22 mouse cellular contexts compared by ENCODE assay signal in genomic region chr17:56092794-56093193, GRCm38 (mm10). TPM values are rescaled to one million over a fixed set of nuclear protein-coding genes. Genes with fewer than 3 reads are reported as not detected.
A peak's percentile ranks its signal among the peaks of the same experiment; 100 is the strongest.
DNase-seq lines count a peak whose midpoint lies in the region; ATAC-seq and TF ChIP-seq lines count a peak whose summit lies in the region.
"Had no signal": no experiment of that assay in that cellular context is flagged by ENCODE, and none has a peak within 500 bp of the region (broad histone marks: within the 10 kb centered on the region; RNA-seq: fewer than 3 reads in every experiment).

No protein-coding gene starts in this region.

- no peak overlapping the region for H3K4me2 ChIP-seq in forebrain, embryonic 11.5 days (ENCODE audit: low read depth, low read length, severe bottlenecking)
- no peak overlapping the region for H3K4me2 ChIP-seq in forebrain, embryonic 12.5 days
- no peak overlapping the region for H3K4me2 ChIP-seq in liver, embryonic 12.5 days
- H3K4me2 ChIP-seq in embryonic facial prominence, embryonic 14.5 days (ENCODE audit: low read depth, low read length) = no peak overlapping the region
- no peak overlapping the region for H3K4me2 ChIP-seq in stomach, postnatal 0 days (replicated peaks; ENCODE audit: low read depth)
- H3K4me2 ChIP-seq: hindbrain, embryonic 13.5 days; limb, embryonic 15.5 days had no signal

- no peak for TF ChIP-seq EP300 in stomach, postnatal 0 days (optimal IDR thresholded peaks at IDR 0.05)

- no peaks in the 10 kb centered on the region for H3K27me3 ChIP-seq in forebrain, embryonic 11.5 days (ENCODE audit: control insufficient read depth, insufficient read depth, low read length)
- H3K27me3 ChIP-seq in forebrain, embryonic 12.5 days = no peaks in the 10 kb centered on the region
- H3K27me3 ChIP-seq in liver, embryonic 12.5 days (replicated peaks) = no peaks in the 10 kb centered on the region
- no peaks in the 10 kb centered on the region for H3K27me3 ChIP-seq in embryonic facial prominence, embryonic 14.5 days (replicated peaks; ENCODE audit: control insufficient read depth, insufficient read depth, low read length)
- H3K27me3 ChIP-seq in stomach, postnatal 0 days (ENCODE audit: control insufficient read depth, insufficient read depth, low read length) = no peaks in the 10 kb centered on the region
- H3K27me3 ChIP-seq: hindbrain, embryonic 13.5 days; limb, embryonic 15.5 days had no signal

- no peaks in the 10 kb centered on the region for H3K9me3 ChIP-seq in forebrain, embryonic 11.5 days (ENCODE audit: control insufficient read depth, low read length)
- H3K9me3 ChIP-seq in forebrain, embryonic 12.5 days = no peaks in the 10 kb centered on the region
- no peaks in the 10 kb centered on the region for H3K9me3 ChIP-seq in liver, embryonic 12.5 days (replicated peaks)
- H3K9me3 ChIP-seq in embryonic facial prominence, embryonic 14.5 days (ENCODE audit: control insufficient read depth, low read length) = no peaks in the 10 kb centered on the region
- no peaks in the 10 kb centered on the region for H3K9me3 ChIP-seq in stomach, postnatal 0 days (ENCODE audit: control insufficient read depth, low read length)
- H3K9me3 ChIP-seq: hindbrain, embryonic 13.5 days; limb, embryonic 15.5 days had no signal

- no peaks in the 10 kb centered on the region for H3K4me1 ChIP-seq in forebrain, embryonic 11.5 days (replicated peaks; ENCODE audit: control insufficient read depth, insufficient read depth, low read length)
- no peaks in the 10 kb centered on the region for H3K4me1 ChIP-seq in forebrain, embryonic 12.5 days
- H3K4me1 ChIP-seq in liver, embryonic 12.5 days = no peaks in the 10 kb centered on the region
- no peaks in the 10 kb centered on the region for H3K4me1 ChIP-seq in embryonic facial prominence, embryonic 14.5 days (ENCODE audit: control insufficient read depth, insufficient read depth, low read length)
- no peaks in the 10 kb centered on the region for H3K4me1 ChIP-seq in stomach, postnatal 0 days (replicated peaks; ENCODE audit: control insufficient read depth, insufficient read depth)
- H3K4me1 ChIP-seq: hindbrain, embryonic 13.5 days; limb, embryonic 15.5 days had no signal

- no peak for ATAC-seq in forebrain, embryonic 11.5 days (replicated peaks; ENCODE audit: low FRiP score)
- no peak for ATAC-seq in forebrain, embryonic 12.5 days (ENCODE audit: low FRiP score)
- 0 out of 2 replicates have a peak, but pooled peaks have one; percentile 25 for ATAC-seq in liver, embryonic 12.5 days
- ATAC-seq in embryonic facial prominence, embryonic 14.5 days (ENCODE audit: low read depth) = peak; percentile 56
- peak; percentile 26; the same call in 1 of the 2 replicates for ATAC-seq in stomach, postnatal 0 days (ENCODE audit: low FRiP score, low TSS enrichment)
- no peak for ATAC-seq in erythroblast, adult 5-6 weeks (replicated peaks; ENCODE audit: low FRiP score, poor library complexity, severe bottlenecking)
- ATAC-seq: forebrain, postnatal 0 days; intestine, embryonic 16.5 days had no signal

- no peak for TF ChIP-seq CTCF in stomach, postnatal 0 days (IDR thresholded peaks at IDR 0.05; ENCODE audit: low read depth)

- peaks cover 9% of the 10 kb centered on the region for H3K36me3 ChIP-seq in forebrain, embryonic 11.5 days (ENCODE audit: control insufficient read depth, insufficient read depth, low read length)
- H3K36me3 ChIP-seq in forebrain, embryonic 12.5 days (replicated peaks) = peaks cover 72% of the 10 kb centered on the region
- peaks cover 84% of the 10 kb centered on the region for H3K36me3 ChIP-seq in liver, embryonic 12.5 days
- peaks cover 75% of the 10 kb centered on the region for H3K36me3 ChIP-seq in embryonic facial prominence, embryonic 14.5 days (ENCODE audit: control insufficient read depth, insufficient read depth, low read length)
- peaks cover 11% of the 10 kb centered on the region; the same call in 1 of the 2 replicates for H3K36me3 ChIP-seq in stomach, postnatal 0 days (ENCODE audit: control insufficient read depth, insufficient read depth, low read length)

- 89% methylated on average over 1 of the region's 1 CpGs for WGBS in forebrain, embryonic 11.5 days
- 80% methylated on average over 1 of the region's 1 CpGs for WGBS in forebrain, embryonic 12.5 days
- 85% methylated on average over 1 of the region's 1 CpGs for WGBS in liver, embryonic 12.5 days (ENCODE audit: insufficient replicate concordance)
- WGBS in embryonic facial prominence, embryonic 14.5 days = 87% methylated on average over 1 of the region's 1 CpGs
- 77% methylated on average over 1 of the region's 1 CpGs for WGBS in stomach, postnatal 0 days

- no peak overlapping the region for H3K27ac ChIP-seq in forebrain, embryonic 11.5 days (ENCODE audit: low read depth, low read length)
- no peak overlapping the region for H3K27ac ChIP-seq in forebrain, embryonic 12.5 days
- H3K27ac ChIP-seq in liver, embryonic 12.5 days = no peak overlapping the region
- H3K27ac ChIP-seq in embryonic facial prominence, embryonic 14.5 days (replicated peaks; ENCODE audit: low read depth, low read length) = no peak overlapping the region
- peak overlapping the region; percentile 36; the same call in 1 of the 2 replicates for H3K27ac ChIP-seq in stomach, postnatal 0 days (replicated peaks)
- H3K27ac ChIP-seq: hindbrain, embryonic 13.5 days; limb, embryonic 15.5 days had no signal

- H3K9ac ChIP-seq in forebrain, embryonic 11.5 days (ENCODE audit: low read length) = no peak overlapping the region
- H3K9ac ChIP-seq in forebrain, embryonic 12.5 days = no peak overlapping the region
- no peak overlapping the region for H3K9ac ChIP-seq in liver, embryonic 12.5 days
- H3K9ac ChIP-seq in embryonic facial prominence, embryonic 14.5 days (ENCODE audit: low read depth, low read length) = no peak overlapping the region
- no peak overlapping the region for H3K9ac ChIP-seq in stomach, postnatal 0 days (ENCODE audit: low read length)
- H3K9ac ChIP-seq: forebrain, postnatal 0 days; hindbrain, embryonic 13.5 days; limb, embryonic 15.5 days had no signal

- peak; percentile 41 for DNase-seq in forebrain, embryonic 11.5 days (ENCODE audit: low spot score)
- DNase-seq in liver = no peak
- DNase-seq in embryonic facial prominence, embryonic 14.5 days (ENCODE audit: low spot score) = peak; percentile 67
- DNase-seq in stomach, postnatal 0 days (ENCODE audit: low spot score) = no peak
- DNase-seq: adrenal gland, postnatal 25 days; cerebellum, adult 2 months; forebrain, postnatal 0 days; gastrocnemius, postnatal 10 days; heart, postnatal 10 days; kidney, postnatal 10 days; layer of hippocampus, adult 9-11 months; lung, adult 18-20 months; right cerebral cortex, postnatal 25 days; thymus, adult 2 months had no signal

- H3K4me3 ChIP-seq in forebrain, embryonic 11.5 days (ENCODE audit: low read depth, low read length) = no peak overlapping the region
- H3K4me3 ChIP-seq in forebrain, embryonic 12.5 days (replicated peaks) = no peak overlapping the region
- H3K4me3 ChIP-seq in liver, embryonic 12.5 days = no peak overlapping the region
- H3K4me3 ChIP-seq in embryonic facial prominence, embryonic 14.5 days (ENCODE audit: low read depth, low read length) = no peak overlapping the region
- H3K4me3 ChIP-seq in stomach, postnatal 0 days (ENCODE audit: low read depth, low read length) = no peak overlapping the region
- H3K4me3 ChIP-seq: hindbrain, embryonic 13.5 days; limb, embryonic 15.5 days had no signal

RNA-seq across cellular contexts. Expression of gene Hdgfl2, which starts 13.4 kb away (rescaled TPM):
- 150 and 152 TPM in 2 replicates for polyA plus RNA-seq in forebrain, embryonic 11.5 days (2014; fragmentation: Nextera tagmentation; extraction: Ambion mirVana)
- 183 and 188 TPM in 2 replicates for polyA plus RNA-seq in forebrain, embryonic 12.5 days (2016; fragmentation: Nextera tagmentation; extraction: Ambion mirVana)
- polyA plus RNA-seq in liver, embryonic 12.5 days (2016; fragmentation: Nextera tagmentation; extraction: Ambion mirVana) = 86.7 and 89.4 TPM in 2 replicates
- polyA plus RNA-seq in embryonic facial prominence, embryonic 14.5 days (2014; fragmentation: Nextera tagmentation; extraction: Ambion mirVana) = 75.6 and 84.3 TPM in 2 replicates
- polyA plus RNA-seq in stomach, postnatal 0 days (2015; fragmentation: Nextera tagmentation; extraction: Ambion mirVana) = 37.8 and 38.4 TPM in 2 replicates
- 20.0 and 61.4 TPM in 2 replicates for total RNA-seq in erythroblast, adult 5-6 weeks (2015; ENCODE audit: low replicate concordance)
- total RNA-seq in erythroblast, adult 5-6 weeks (2017; ENCODE audit: low replicate concordance) = 46.6 and 75.3 TPM in 2 replicates

RNA-seq across cellular contexts. Expression of gene Plin4, which starts 16.8 kb away (rescaled TPM):
- 0.07 TPM in 2 replicates for polyA plus RNA-seq in forebrain, embryonic 11.5 days (2014; fragmentation: Nextera tagmentation; extraction: Ambion mirVana)
- polyA plus RNA-seq in forebrain, embryonic 12.5 days (2016; fragmentation: Nextera tagmentation; extraction: Ambion mirVana) = 0.06 and 0.18 TPM in 2 replicates
- polyA plus RNA-seq in liver, embryonic 12.5 days (2016; fragmentation: Nextera tagmentation; extraction: Ambion mirVana) = 0.05 and 0.06 TPM in 2 replicates
- polyA plus RNA-seq in embryonic facial prominence, embryonic 14.5 days (2014; fragmentation: Nextera tagmentation; extraction: Ambion mirVana) = 0.08 and 0.33 TPM in 2 replicates
- 0.95 and 1.4 TPM in 2 replicates for polyA plus RNA-seq in stomach, postnatal 0 days (2015; fragmentation: Nextera tagmentation; extraction: Ambion mirVana)
- not detected in 2 replicates for total RNA-seq in erythroblast, adult 5-6 weeks (2015; ENCODE audit: low replicate concordance)
- not detected in 2 replicates for total RNA-seq in erythroblast, adult 5-6 weeks (2017; ENCODE audit: low replicate concordance)
- total RNA-seq: megakaryocyte-erythroid progenitor cell, adult 5-6 weeks had no signal

RNA-seq across cellular contexts. Expression of gene Ubxn6, which starts 18.0 kb away (rescaled TPM):
- 39.0 and 43.2 TPM in 2 replicates for polyA plus RNA-seq in forebrain, embryonic 11.5 days (2014; fragmentation: Nextera tagmentation; extraction: Ambion mirVana)
- 49.7 and 50.8 TPM in 2 replicates for polyA plus RNA-seq in forebrain, embryonic 12.5 days (2016; fragmentation: Nextera tagmentation; extraction: Ambion mirVana)
- polyA plus RNA-seq in liver, embryonic 12.5 days (2016; fragmentation: Nextera tagmentation; extraction: Ambion mirVana) = 15.8 and 17.9 TPM in 2 replicates
- polyA plus RNA-seq in embryonic facial prominence, embryonic 14.5 days (2014; fragmentation: Nextera tagmentation; extraction: Ambion mirVana) = 32.7 and 39.8 TPM in 2 replicates
- polyA plus RNA-seq in stomach, postnatal 0 days (2015; fragmentation: Nextera tagmentation; extraction: Ambion mirVana) = 43.0 and 45.1 TPM in 2 replicates
- 3.1 and 3.6 TPM in 2 replicates for total RNA-seq in erythroblast, adult 5-6 weeks (2015; ENCODE audit: low replicate concordance)
- 5.3 and 15.2 TPM in 2 replicates for total RNA-seq in erythroblast, adult 5-6 weeks (2017; ENCODE audit: low replicate concordance)

RNA-seq across cellular contexts. Expression of gene Plin5, which starts 24.6 kb away (rescaled TPM):
- 0.21 TPM in 1 of 2 replicates, not detected in the other for polyA plus RNA-seq in forebrain, embryonic 11.5 days (2014; fragmentation: Nextera tagmentation; extraction: Ambion mirVana)
- 0.22 TPM in 1 of 2 replicates, not detected in the other for polyA plus RNA-seq in forebrain, embryonic 12.5 days (2016; fragmentation: Nextera tagmentation; extraction: Ambion mirVana)
- 0.25 and 0.38 TPM in 2 replicates for polyA plus RNA-seq in liver, embryonic 12.5 days (2016; fragmentation: Nextera tagmentation; extraction: Ambion mirVana)
- polyA plus RNA-seq in embryonic facial prominence, embryonic 14.5 days (2014; fragmentation: Nextera tagmentation; extraction: Ambion mirVana) = 0.54 and 0.57 TPM in 2 replicates
- polyA plus RNA-seq in stomach, postnatal 0 days (2015; fragmentation: Nextera tagmentation; extraction: Ambion mirVana) = 0.48 and 0.65 TPM in 2 replicates
- total RNA-seq in erythroblast, adult 5-6 weeks (2015; ENCODE audit: low replicate concordance) = 0.58 TPM in 1 of 2 replicates, not detected in the other
- total RNA-seq in erythroblast, adult 5-6 weeks (2017; ENCODE audit: low replicate concordance) = 0.60 and 0.98 TPM in 2 replicates
- total RNA-seq: megakaryocyte-erythroid progenitor cell, adult 5-6 weeks had no signal

RNA-seq across cellular contexts. Expression of gene Lrg1, which starts 29.0 kb away (rescaled TPM):
- polyA plus RNA-seq in forebrain, embryonic 11.5 days (2014; fragmentation: Nextera tagmentation; extraction: Ambion mirVana) = 0.17 and 0.51 TPM in 2 replicates
- 0.18 and 0.27 TPM in 2 replicates for polyA plus RNA-seq in forebrain, embryonic 12.5 days (2016; fragmentation: Nextera tagmentation; extraction: Ambion mirVana)
- 0.27 and 0.48 TPM in 2 replicates for polyA plus RNA-seq in liver, embryonic 12.5 days (2016; fragmentation: Nextera tagmentation; extraction: Ambion mirVana)
- 0.62 and 1.3 TPM in 2 replicates for polyA plus RNA-seq in embryonic facial prominence, embryonic 14.5 days (2014; fragmentation: Nextera tagmentation; extraction: Ambion mirVana)
- 1.2 and 1.9 TPM in 2 replicates for polyA plus RNA-seq in stomach, postnatal 0 days (2015; fragmentation: Nextera tagmentation; extraction: Ambion mirVana)
- 6.7 and 9.4 TPM in 2 replicates for total RNA-seq in erythroblast, adult 5-6 weeks (2015; ENCODE audit: low replicate concordance)
- 4.5 and 11.8 TPM in 2 replicates for total RNA-seq in erythroblast, adult 5-6 weeks (2017; ENCODE audit: low replicate concordance)
- total RNA-seq: forebrain, postnatal 0 days had no signal
- polyA plus RNA-seq: hindbrain, embryonic 13.5 days; neural tube, embryonic 11.5 days had no signal

Comparison
In these comparisons a context has a peak if more than half of its experiments do, and no peak if none do; other contexts are left out.
1. ATAC-seq: peak in liver, embryonic 12.5 days (single experiment), embryonic facial prominence, embryonic 14.5 days (single experiment) and stomach, postnatal 0 days (single experiment); none in forebrain, embryonic 11.5 days (single experiment), forebrain, embryonic 12.5 days (single experiment) and erythroblast, adult 5-6 weeks (single experiment).
2. DNase-seq: peak in forebrain, embryonic 11.5 days (single experiment) and embryonic facial prominence, embryonic 14.5 days (single experiment); none in liver (single experiment) and stomach, postnatal 0 days (single experiment).